Mouse (Mus musculus) ES-Bruce4 (cell line): ENCODE data around the gene Eid3.

ENCODE experiments used
- CTCF ChIP-seq: IDR thresholded peaks from one replicate; pipeline ENCODE4 v1.8.1; 2011; ENCODE audit warnings: low read depth, low read length
- POLR2A ChIP-seq: IDR thresholded peaks from one replicate; pipeline ENCODE4 v1.8.1; 2011; ENCODE audit warnings: low read length; ENCODE audit not compliant: insufficient read depth

- TF ChIP-seq POLR2A, result no peak
- no peak for TF ChIP-seq CTCF
Measured at GRCm38 (mm10) chr10:82908526-82908925, 42.1 kb downstream of the Eid3 start.
